Mouse (Mus musculus) left cerebral cortex, postnatal 36 days (tissue): Measurements from ENCODE around the gene Wdr72. TPM values are rescaled to one million over a fixed set of nuclear protein-coding genes. Genes with fewer than 3 reads are reported as not detected.

ENCODE experiments used
- total RNA-seq, 2 experiments: library from RNA; stranded (reverse); gene quantifications; 2 replicates each; pipeline ENCODE4 v1.2.3; 2021

Wdr72 gene
- total RNA-seq, 2 experiments from 2014 or later, result not detected

Other genes starting within 250 kb of the Wdr72 start
- 10 to 100 TPM; 19.0 to 23.1 TPM for gene Unc13c, start 141.4 kb upstream of the Wdr72 start, total RNA-seq